Mouse (Mus musculus): ENCODE measurements around the gene Crat. TPM values are rescaled to one million over a fixed set of nuclear protein-coding genes. Genes with fewer than 3 reads are reported as not detected.

Gene Crat
- 21.3 and 26.8 TPM in 2 replicates for polyA plus RNA-seq (2015; fragmentation: Nextera tagmentation; extraction: Ambion mirVana)

DNA sequence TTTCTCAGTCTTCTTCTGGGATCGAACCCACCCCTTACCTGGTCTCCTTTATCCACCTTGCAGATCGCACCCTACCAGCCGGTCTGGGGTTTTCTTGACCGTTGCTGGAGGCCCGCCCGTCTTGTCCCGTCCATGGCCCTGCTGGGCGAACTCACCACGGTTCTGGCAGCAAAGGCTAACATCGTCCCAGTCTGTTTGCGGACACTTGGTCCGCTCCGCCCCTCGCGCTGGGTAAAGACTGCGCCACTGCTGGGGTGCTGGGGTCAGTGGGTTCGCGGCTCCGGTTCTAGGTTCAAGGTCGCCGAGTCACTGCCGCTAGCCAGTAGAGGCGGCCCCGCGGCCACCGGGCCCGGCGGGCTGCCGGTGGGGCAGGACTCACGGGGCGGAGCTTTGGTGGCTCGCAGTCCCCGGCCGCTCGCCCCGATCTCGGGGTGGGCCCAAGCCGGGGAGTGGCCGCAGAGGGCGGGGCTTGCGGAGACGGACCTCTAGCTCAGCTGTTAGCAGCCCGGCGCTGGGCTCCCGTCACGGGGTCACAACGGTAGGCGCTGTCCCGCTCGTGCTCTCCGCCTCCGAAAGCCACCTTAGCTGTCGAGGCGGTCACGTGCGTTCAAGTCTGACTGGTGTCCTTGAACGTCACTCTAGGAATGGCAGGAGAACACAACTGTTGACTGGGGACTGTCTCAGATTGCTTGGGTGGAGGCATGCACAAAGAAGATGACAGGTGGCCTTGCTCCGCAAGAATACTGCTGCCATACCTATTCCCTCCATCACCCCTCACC is at the start of gene Crat:
TSS of gene Crat (minus strand) at position 657 of the 779 bp plus-strand sequence.
- Histone ChIP-seq H3K27ac (replicated peaks) (peak within 1 kb of the TSS; percentile 98), H3K9ac (replicated peaks) (peak within 1 kb of the TSS; percentile 88), H3K4me1 (peaks cover 58% of the 10 kb centered on the region)

DNA sequence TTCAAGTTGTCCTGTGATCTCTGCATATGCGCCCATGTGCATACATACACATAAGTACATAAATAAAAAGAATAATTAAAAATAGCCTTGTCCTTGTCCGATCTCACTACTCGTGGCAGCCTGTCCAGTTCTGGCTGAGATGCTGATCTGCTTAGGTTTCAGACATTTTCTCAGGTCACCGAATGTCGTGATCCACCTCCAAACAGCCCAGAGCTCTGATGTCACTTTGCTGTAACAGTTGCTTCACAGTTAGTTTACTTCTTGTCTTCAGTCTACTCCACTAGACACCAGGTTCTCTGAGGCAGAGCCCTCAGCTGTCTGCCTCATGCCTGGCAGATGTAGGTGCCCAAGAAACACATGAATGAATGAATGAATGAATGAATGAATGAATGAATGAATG is 48.8 kb upstream of the Crat start:
- Histone ChIP-seq H3K4me2 (peak overlapping the region; percentile 49), H3K36me3 (no peaks in the 10 kb centered on the region), H3K4me3 (replicated peaks) (peak overlapping the region; percentile 17), H3K27me3 (replicated peaks) (no peaks in the 10 kb centered on the region), H3K9ac (replicated peaks) (no peak overlapping the region), H3K9me3 (replicated peaks) (no peaks in the 10 kb centered on the region), H3K4me1 (peaks cover 25% of the 10 kb centered on the region), H3K27ac (replicated peaks) (peak overlapping the region; percentile 56; the same call in 1 of the 2 replicates)
- WGBS: 65% methylated on average over 5 of the region's 5 CpGs
- ATAC-seq (ENCODE audit: low FRiP score): no peak

More for the DNA sequence above, at the start of gene Crat:
- H3K9me3 ChIP-seq (replicated peaks): no peaks in the 10 kb centered on the region
- ATAC-seq (ENCODE audit: low FRiP score): peak; percentile 89
- WGBS: 1% methylated on average over 52 of the region's 58 CpGs
- peak within 1 kb of the TSS; percentile 91 for H3K4me3 ChIP-seq (replicated peaks)
- H3K4me2 ChIP-seq: peak within 1 kb of the TSS; percentile 62
- H3K27me3 ChIP-seq (replicated peaks): no peaks in the 10 kb centered on the region
- peaks cover 22% of the 10 kb centered on the region for H3K36me3 ChIP-seq

DNA sequence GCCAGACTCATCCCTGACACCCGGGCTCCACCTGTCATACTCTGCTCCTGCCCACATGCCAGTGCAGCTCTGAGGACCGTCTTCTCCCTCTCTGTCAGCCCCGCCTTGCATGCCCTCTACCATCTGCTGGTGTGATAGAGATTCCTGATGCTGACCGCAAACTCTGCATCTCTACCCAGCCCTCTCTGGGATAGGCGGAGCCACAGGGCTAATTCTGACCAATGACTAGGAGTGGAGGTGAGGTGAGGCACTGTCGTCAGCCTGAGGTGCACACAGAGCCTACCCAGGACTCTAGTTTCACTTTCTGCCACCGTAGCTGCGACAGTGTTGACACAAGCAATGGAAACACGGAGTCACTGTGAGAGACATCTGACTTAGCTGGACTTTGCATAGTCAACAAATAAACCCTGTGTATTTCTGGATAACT is 48.3 kb upstream of the Crat start:
- Histone ChIP-seq H3K9me3 (replicated peaks) (no peaks in the 10 kb centered on the region), H3K27me3 (replicated peaks) (no peaks in the 10 kb centered on the region), H3K4me2 (peak overlapping the region; percentile 49), H3K27ac (replicated peaks) (peak overlapping the region; percentile 56), H3K4me1 (peaks cover 21% of the 10 kb centered on the region), H3K9ac (replicated peaks) (peak overlapping the region; percentile 33; the same call in 1 of the 2 replicates), H3K36me3 (no peaks in the 10 kb centered on the region), H3K4me3 (replicated peaks) (peak overlapping the region; percentile 17)
- peak; percentile 77 for ATAC-seq (ENCODE audit: low FRiP score)
- WGBS: 2% methylated on average over 9 of the region's 9 CpGs

DNA sequence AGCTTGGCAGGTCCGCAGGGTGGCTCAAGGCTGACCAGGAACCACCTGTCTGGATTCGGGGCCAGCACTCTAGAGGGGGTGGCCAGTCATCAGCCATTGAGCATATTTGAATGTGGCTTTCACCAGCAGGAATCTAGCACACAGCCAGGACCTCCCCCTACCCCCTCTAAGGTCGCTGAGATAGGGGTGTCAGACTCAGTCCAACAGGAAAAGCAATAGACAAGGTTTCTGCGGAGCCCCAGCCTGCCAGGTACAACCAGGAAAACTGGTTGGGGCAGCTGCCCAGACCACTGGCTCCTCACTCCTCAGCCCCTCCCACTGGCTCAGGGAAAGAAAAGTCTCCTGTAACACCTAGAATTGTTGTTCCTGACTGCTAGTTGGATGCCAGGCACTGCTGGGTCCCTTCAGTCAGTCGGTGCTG is 47.7 kb upstream of the Crat start:
- peak overlapping the region; percentile 33; the same call in 1 of the 2 replicates for H3K9ac ChIP-seq (replicated peaks)
- peaks cover 17% of the 10 kb centered on the region for H3K4me1 ChIP-seq
- peak overlapping the region; percentile 17; the same call in 1 of the 2 replicates for H3K4me3 ChIP-seq (replicated peaks)
- H3K36me3 ChIP-seq: no peaks in the 10 kb centered on the region
- H3K27ac ChIP-seq (replicated peaks): 0 out of 2 replicates have a peak overlapping the region, but pooled peaks have one; percentile 56
- H3K27me3 ChIP-seq (replicated peaks): no peaks in the 10 kb centered on the region
- no peaks in the 10 kb centered on the region for H3K9me3 ChIP-seq (replicated peaks)
- no peak for ATAC-seq (ENCODE audit: low FRiP score)
- WGBS: 24% methylated on average over 5 of the region's 5 CpGs
- peak overlapping the region; percentile 49 for H3K4me2 ChIP-seq

DNA sequence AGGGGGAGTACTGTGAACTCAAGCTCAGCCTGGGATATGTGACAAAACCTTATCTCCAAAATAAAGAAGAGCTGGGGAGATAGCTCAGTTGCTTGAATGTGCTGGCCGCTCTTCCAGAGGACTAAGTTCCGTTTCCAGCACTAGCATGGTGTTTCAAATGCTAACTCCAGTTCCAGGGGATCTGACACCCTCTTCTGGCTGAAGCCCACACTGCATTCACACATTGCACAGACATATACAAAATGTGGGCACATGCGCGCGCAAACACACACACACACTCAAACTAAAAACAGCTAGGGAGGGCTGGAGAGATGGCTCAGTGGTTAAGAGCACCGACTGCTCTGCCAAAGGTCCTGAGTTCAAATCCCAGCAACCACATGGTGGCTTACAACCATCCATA is 43.6 kb upstream of the Crat start:
- no peak overlapping the region for H3K9ac ChIP-seq (replicated peaks)
- no peak for ATAC-seq (ENCODE audit: low FRiP score)
- no peak overlapping the region for H3K27ac ChIP-seq (replicated peaks)
- 89% methylated on average over 6 of the region's 6 CpGs for WGBS
- H3K4me3 ChIP-seq (replicated peaks): no peak overlapping the region
- no peaks in the 10 kb centered on the region for H3K27me3 ChIP-seq (replicated peaks)
- no peak overlapping the region for H3K4me2 ChIP-seq
- peaks cover 21% of the 10 kb centered on the region for H3K4me1 ChIP-seq
- H3K9me3 ChIP-seq (replicated peaks): no peaks in the 10 kb centered on the region
- H3K36me3 ChIP-seq: no peaks in the 10 kb centered on the region

DNA sequence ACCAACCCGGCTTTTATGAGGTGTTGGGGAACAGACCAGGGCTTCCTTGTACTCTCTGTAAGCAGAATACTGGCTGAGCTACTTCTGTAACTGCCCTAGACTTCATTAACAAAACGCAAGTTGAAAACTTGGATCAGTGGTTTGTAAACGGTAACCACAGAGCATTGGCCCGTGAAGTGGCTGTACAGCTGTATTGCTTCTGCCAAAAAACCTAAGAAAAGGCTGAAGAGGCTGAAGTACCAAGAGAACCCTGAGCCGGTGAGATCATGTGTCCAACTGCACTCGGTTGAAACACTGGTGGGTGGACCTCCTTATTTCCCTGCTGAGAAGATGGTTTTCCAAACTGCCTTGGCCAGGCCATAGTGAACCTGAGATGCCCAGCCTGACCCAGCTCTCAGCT is 42.7 kb upstream of the Crat start:
- no peaks in the 10 kb centered on the region for H3K36me3 ChIP-seq
- no peak overlapping the region for H3K27ac ChIP-seq (replicated peaks)
- H3K27me3 ChIP-seq (replicated peaks): no peaks in the 10 kb centered on the region
- H3K9ac ChIP-seq (replicated peaks): no peak overlapping the region
- no peak for ATAC-seq (ENCODE audit: low FRiP score)
- 81% methylated on average over 6 of the region's 6 CpGs for WGBS
- no peak overlapping the region for H3K4me2 ChIP-seq
- peaks cover 12% of the 10 kb centered on the region for H3K4me1 ChIP-seq
- no peaks in the 10 kb centered on the region for H3K9me3 ChIP-seq (replicated peaks)
- no peak overlapping the region for H3K4me3 ChIP-seq (replicated peaks)

DNA sequence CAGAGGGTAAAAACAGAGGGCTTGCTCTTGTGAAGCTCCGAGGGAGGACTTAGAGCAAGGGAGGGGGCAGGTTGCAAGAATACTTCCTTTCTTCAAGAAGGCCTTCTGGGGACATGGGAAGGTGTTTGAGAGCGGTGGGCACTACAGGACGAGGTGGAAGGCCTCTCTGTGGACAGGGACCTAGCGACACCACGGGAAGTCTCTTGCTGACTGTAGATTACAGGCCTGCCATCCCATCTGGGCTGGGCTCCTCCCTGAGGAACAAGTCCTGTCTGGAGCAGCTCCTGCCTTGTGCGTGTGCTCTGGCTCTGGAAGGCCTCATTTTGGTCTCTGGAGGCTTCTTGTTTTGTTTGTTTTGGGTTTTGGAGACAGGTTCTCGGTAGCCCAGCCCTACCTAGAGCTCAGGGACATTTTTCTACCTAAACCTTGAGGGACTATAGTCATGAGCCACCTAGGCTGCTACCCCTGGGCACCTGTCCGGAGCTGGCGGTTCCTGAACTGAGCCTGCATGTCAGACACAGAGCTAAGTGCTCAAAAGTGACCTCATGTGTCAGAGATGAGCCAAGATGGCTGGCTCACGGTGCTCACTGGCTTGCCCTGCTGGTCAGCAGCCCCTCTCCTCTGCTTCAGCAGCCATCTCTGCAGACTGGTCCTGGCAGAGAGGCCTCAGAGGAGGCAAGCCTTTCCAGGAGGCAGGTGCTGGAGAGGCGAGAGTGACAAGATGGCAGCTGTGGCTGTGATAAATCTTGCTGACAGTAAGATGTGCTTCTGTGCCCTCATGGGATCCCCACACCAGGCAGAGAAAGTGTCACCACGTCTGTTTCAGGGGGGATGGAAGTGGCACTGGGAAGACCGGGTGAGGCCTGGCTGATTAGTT is 40.7 kb upstream of the Crat start:
- H3K36me3 ChIP-seq: no peaks in the 10 kb centered on the region
- peaks cover 9% of the 10 kb centered on the region; the same call in 1 of the 2 replicates for H3K4me1 ChIP-seq
- 68% methylated on average over 13 of the region's 13 CpGs for WGBS
- no peaks in the 10 kb centered on the region for H3K27me3 ChIP-seq (replicated peaks)
- peak overlapping the region; percentile 23; the same call in 1 of the 2 replicates for H3K27ac ChIP-seq (replicated peaks)
- no peak overlapping the region for H3K4me2 ChIP-seq
- no peak overlapping the region for H3K4me3 ChIP-seq (replicated peaks)
- no peak overlapping the region for H3K9ac ChIP-seq (replicated peaks)
- no peaks in the 10 kb centered on the region for H3K9me3 ChIP-seq (replicated peaks)
- no peak for ATAC-seq (ENCODE audit: low FRiP score)

DNA sequence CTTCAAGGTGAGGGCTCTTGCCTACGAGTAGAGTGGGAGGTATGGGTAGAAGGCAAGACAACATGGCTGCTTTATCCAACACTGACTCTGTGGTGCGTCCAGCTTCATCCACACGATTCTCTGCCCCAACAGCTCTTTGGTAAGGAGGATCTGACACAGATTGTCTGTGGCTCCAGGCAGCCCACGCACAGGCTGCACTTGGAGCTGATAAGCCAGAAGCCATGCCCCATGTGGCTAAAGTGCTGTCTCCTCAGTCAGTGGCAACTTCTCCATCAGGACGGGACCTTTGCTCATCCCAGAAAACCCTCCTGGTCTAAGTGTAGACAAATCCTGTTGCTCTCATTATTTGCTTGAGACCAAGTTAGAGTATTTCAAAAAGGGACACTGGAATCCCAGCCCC is 39.0 kb upstream of the Crat start:
- no peak for ATAC-seq (ENCODE audit: low FRiP score)
- Histone ChIP-seq H3K27ac (replicated peaks) (no peak overlapping the region), H3K9ac (replicated peaks) (no peak overlapping the region), H3K4me1 (peaks cover 9% of the 10 kb centered on the region; the same call in 1 of the 2 replicates), H3K4me3 (replicated peaks) (no peak overlapping the region), H3K4me2 (no peak overlapping the region), H3K9me3 (replicated peaks) (no peaks in the 10 kb centered on the region), H3K27me3 (replicated peaks) (no peaks in the 10 kb centered on the region), H3K36me3 (peaks cover 12% of the 10 kb centered on the region)
- WGBS: 91% methylated on average over 5 of the region's 5 CpGs

DNA sequence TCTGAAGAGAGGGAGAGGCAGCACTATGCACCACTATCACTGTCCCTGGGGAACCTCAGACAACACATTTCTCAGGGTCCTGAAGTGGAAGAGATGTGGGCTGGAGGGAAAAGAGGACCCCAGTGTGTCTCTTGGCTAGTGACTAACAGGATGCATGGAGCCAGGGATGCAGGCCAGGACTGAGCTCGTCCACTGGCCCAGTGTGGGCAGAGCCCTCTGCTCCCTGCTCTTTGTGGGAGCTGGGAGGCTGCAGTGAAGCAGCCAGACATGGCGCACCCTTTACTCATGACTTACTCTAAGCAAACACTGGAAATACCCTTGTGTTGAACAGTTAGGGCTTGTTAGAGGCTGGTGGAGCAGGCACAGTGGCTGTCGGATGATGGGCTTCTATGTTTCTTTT is 38.0 kb upstream of the Crat start:
- Histone ChIP-seq H3K9ac (replicated peaks) (no peak overlapping the region), H3K27ac (replicated peaks) (no peak overlapping the region), H3K4me1 (peaks cover 9% of the 10 kb centered on the region; the same call in 1 of the 2 replicates), H3K4me3 (replicated peaks) (no peak overlapping the region), H3K27me3 (replicated peaks) (no peaks in the 10 kb centered on the region), H3K9me3 (replicated peaks) (no peaks in the 10 kb centered on the region), H3K4me2 (no peak overlapping the region), H3K36me3 (peaks cover 17% of the 10 kb centered on the region)
- ATAC-seq (ENCODE audit: low FRiP score): no peak
- WGBS: 92% methylated on average over 3 of the region's 3 CpGs

DNA sequence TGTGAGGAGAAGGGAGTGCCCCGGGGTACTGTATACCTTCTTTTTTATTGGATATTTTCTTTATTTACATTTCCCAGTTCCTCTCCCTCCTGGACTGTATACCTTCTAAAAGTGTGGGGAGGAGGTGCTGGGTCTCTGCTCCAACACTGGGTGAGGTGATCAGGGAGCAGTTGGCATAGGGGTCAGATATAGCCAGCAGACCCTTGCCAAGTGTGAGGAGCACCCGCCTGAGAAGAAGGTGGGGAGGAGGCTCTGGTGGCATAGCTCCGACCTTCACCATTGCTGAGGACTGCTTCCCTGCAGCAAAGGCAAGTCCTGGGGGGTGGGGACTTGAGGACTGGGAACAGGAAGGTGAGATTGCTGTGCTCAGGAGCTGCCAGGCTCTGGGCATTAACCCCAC is 35.9 kb upstream of the Crat start:
- H3K36me3 ChIP-seq: peaks cover 21% of the 10 kb centered on the region
- H3K9me3 ChIP-seq (replicated peaks): no peaks in the 10 kb centered on the region
- no peak overlapping the region for H3K27ac ChIP-seq (replicated peaks)
- peaks cover 4% of the 10 kb centered on the region; the same call in 1 of the 2 replicates for H3K4me1 ChIP-seq
- ATAC-seq (ENCODE audit: low FRiP score): no peak
- H3K4me2 ChIP-seq: no peak overlapping the region
- no peak overlapping the region for H3K4me3 ChIP-seq (replicated peaks)
- no peaks in the 10 kb centered on the region for H3K27me3 ChIP-seq (replicated peaks)
- 89% methylated on average over 3 of the region's 3 CpGs for WGBS
- H3K9ac ChIP-seq (replicated peaks): no peak overlapping the region

DNA sequence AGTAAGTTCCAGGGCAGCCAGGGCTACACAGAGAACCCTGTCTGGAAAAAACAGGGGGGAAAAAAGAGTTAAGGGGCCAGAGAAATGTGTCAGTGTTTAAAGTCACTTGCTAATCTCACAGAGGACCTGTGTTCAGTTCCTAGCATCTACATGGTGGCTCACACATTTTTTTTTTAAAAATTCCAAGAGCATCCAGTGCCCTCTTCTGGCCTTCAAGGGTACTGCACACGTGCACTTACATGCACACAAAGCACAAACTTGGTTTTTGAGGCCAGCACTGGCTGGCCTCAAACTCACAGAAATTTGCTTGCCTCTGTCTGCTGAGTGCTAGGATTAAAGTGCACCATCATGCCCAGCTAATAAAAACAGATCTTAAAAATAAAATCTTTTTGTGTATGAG is 34.9 kb upstream of the Crat start:
- H3K4me1 ChIP-seq: no peaks in the 10 kb centered on the region
- H3K36me3 ChIP-seq: peaks cover 27% of the 10 kb centered on the region
- H3K27ac ChIP-seq (replicated peaks): no peak overlapping the region
- no peak for ATAC-seq (ENCODE audit: low FRiP score)
- H3K9me3 ChIP-seq (replicated peaks): no peaks in the 10 kb centered on the region
- H3K4me3 ChIP-seq (replicated peaks): no peak overlapping the region
- H3K9ac ChIP-seq (replicated peaks): no peak overlapping the region
- no peak overlapping the region for H3K4me2 ChIP-seq
- 61% methylated on average over 1 of the region's 1 CpGs for WGBS
- no peaks in the 10 kb centered on the region for H3K27me3 ChIP-seq (replicated peaks)
